Mouse (Mus musculus) thymus, postnatal 0 days (tissue): ENCODE results near the gene Fam126a. TPM values are rescaled to one million over a fixed set of nuclear protein-coding genes. Genes with fewer than 3 reads are reported as not detected.

ENCODE experiments used
- DNase-seq: peaks from one replicate; pipeline ENCODE4 v3.0.0-alpha.2; 2015; ENCODE audit warnings: low spot score
- polyA plus RNA-seq: library from polyadenylated mRNA; unstranded; fragments of >200 nt; fragmentation: Nextera tagmentation; extraction: Ambion mirVana; gene quantifications from 2 replicates; pipeline ENCODE4 v1.2.1, GENCODE M21; 2015

Fam126a gene
- polyA plus RNA-seq, 1 experiment from 2014 or later: 8.0 TPM

DNA sequence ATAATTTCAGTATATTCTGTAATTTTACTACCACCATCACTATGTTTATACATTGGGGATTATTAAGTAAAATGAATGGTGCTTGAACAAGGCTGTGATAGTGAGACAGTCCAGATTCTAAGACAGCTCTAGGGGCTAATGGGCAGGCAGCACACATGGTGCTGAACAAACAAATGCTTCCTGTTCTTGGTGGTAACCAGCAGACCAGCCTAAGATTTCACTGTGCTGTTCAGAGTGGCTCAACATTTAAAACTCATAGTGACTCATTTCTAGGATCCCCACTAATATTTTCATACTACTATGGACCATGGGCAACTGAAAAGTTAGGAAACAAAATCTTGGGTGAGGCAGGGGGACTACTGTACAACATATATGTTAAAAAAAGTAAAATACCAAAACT, 10.1 kb upstream of the Fam126a start:
- no peak for DNase-seq

DNA sequence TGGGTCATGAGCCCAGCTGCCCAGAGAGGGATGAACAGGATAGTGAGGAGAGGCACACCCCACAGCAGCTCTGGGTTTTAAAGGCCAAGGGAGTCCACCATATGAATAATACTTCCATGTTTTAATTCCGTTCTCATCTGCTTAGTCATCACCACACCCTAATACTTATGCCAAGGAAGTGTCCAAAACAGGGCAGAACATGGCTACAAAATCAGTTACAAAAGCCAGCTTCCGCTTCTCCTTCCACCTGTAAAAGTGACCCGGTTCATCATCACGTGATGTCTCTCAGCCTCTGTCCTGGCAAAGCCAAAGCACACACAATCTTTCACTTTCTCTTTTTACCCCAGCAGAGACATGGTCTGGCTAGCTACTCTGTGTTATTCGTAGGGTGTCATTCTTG, 8.9 kb upstream of the Fam126a start:
- no peak for DNase-seq

DNA sequence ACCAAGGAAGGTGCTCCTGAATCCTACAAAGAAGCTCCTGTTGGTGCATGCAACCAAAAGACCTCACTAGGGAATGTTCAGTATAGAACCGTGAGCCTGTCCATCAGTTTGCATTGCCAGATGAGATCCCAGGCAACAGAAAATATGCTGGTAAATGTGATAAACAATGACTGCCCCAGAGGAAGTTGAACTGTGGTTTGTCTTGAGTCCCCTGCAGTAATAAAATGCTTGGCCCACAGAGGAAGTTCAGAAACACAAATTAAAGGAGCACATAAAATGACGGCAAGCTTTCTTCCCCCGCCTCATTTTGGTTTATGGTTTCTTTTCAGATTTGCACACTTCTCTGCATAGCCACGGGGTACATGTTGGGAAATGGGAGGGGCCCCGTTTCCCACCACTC, 8.3 kb upstream of the Fam126a start:
- DNase-seq: no peak

DNA sequence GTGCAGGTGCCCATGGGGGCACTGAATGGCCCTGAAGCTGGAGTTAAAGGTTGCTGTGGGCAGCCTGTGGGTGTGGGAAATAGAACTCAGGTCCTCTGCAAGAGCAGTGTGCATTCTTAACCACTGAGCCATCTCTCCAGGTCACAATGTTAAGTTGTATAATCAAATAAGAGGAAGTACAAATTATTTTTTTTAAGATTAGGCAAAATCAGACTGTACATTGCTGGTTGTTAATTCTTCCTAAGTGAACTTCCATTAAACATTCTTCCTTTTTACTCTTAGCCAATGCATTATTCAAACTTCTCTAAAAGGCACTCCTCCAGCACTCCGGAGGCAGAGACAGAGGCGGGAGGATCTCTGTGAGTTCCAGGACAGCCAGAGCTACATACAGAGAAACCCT, 7.7 kb upstream of the Fam126a start:
- DNase-seq: no peak

DNA sequence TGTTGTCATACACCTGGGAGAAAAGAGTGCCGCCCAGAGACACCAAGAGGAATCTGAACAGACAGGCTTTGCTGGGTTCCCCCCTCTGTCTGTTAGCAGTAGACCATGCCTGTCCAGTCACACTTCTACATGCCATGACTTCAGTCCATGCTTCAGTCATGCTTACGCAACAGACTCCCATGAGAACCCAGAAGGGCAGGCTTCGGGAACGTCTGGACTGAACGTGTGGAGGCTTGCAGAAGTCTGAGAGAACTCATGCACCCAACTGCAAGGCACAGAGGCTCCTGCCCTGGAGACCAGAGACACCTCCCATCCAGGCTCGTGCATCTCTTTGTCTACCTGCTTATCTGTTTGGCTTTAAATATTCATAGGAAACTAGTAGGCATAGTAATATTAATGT, 6.2 kb upstream of the Fam126a start:
- no peak for DNase-seq

DNA sequence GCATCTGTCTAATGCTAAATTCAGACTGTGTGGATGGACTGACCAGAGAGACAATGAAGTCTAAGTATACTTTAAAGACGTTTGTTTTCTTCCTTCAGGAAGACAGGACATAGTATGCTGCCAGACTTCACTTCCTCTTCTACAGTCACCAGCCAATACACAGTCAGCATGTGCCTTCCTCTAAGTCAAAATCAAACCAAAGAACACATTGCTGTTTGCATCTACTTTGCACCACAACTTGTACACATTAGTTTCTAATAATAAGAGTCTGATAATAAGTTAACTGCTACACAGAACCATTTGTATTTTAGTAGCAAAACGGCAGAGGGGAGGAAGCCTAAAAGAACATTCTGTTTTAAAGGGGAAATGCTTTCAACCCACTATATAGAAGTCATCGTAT, 4.5 kb upstream of the Fam126a start:
- no peak for DNase-seq

DNA sequence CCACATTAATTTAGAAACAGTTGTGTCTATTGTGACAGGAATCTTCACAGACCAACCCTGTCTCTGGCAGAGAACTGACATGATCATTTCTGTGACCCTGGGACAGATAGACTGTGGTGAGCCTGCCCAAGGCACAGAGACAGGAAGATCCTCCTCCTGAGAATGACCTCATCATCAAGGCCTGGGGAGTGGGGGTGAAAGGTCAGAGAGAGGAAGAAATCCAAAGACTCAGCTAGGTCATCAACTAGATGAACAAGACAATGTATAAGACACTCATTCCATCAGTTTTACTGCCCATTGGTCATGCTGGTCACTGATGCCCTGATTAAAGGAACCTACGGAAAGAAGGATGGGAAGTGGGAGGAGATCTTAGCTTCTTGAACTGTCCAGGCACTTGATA, 3.6 kb upstream of the Fam126a start:
- no peak for DNase-seq

DNA sequence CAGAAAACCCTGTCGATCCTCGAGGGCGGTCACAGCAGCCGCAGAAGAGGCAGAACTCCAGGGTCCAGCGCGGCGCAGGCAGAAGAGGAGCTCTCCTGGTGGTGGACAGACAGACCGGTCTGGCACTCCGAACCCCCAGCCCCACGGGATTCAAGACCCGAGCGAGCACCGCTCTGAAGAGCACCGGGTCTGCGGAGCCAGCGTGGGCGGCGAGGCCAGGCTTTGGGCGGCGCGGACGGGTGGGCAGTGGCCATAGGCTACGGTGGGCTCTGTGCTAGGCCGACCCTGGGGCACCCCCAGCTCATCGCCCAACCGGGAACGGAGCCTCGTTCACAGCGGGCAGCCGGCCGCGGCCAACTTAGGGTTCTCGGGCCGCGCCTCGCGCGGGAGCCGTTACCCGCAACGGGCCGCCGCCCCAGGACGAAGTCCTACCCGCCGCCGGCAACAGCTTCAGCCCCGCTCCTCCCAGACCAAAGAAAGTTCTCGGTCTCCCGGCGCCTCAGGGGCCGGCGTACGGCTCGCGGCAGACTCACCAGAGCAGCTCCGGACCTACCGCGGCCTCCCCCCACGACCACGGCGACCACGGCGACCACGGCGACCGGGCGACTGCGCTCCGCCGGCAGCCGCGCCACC, 428 bp downstream of the Fam126a start:
- no peak for DNase-seq

DNA sequence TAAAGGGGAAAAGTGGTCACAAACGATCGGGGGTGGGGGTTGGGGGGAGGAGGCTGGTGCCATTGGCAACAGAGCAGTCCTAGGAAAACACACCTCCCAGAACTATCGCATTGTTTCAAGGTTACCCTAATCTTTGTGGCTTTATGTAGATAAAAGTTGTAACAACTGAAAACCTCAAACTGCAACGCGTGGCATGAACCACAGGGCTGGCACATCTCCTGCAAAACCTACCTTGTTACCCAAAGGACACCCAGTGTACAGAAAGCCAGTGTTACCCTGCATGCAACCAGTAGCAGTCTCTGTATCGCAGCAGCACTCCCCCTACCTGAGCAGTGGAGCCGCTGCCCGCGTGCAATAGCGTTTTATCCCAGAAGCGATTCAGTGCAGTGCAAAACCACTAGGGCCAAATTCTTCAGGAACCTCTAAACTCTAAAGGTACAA, 1.1 kb downstream of the Fam126a start:
- peak; percentile 82 for DNase-seq

DNA sequence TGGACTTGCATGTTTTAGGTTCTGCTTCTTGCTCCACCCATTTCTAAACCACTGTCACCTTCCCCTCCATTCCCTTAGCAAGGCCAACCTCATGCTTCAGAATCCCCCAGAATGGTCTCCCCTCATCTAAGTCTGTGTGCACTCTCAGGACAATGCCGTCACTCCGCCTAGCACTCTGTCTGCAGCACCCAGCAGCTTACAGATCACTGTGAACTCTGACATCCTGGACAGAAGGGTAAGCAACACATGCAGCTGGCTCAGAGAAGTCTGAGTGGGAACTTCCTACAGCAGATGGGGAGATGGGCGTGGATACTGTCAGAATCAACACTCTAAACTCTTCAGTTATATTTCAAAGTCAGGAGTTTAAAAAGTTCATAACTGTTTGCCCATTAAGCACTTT, 5.5 kb downstream of the Fam126a start:
- DNase-seq: no peak

DNA sequence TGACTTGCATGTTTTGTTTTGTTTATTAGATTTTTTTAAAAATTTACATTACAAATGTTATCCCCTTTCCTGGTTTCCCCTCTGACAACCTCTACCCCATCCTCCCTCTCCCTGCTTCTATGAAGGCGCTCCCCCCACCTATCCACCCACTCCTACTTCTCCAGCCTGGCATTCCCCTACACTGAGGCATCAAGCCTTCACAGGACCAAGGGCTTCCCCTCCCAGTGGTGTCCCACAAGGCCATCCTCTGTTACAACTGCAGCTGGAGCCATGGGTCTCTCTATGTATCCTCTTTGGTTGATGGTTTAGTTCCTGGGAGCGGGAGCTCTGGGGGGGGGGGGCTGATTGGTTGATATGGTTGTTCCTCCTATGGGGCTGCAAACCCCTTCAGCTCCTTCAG, 7.3 kb downstream of the Fam126a start:
- no peak for DNase-seq

DNA sequence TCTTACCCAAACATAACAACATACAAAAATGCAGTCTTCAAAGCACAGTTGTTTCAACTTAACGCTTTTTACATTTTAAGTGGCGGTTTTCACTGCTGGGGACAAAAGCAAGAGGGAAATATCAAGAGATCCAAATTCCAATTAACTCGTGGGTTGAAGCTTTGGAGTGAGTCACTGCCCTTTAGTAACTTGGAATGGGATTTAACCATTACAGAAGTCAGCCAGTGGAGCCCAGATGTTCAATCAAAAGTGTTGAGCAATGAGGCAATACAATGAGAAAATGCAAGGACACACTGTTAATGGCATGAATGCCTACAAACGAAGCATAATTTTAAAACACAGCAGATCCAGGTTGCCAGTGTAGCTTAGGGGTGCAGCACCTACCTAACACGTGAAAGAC, 8.8 kb downstream of the Fam126a start:
- no peak for DNase-seq

DNA sequence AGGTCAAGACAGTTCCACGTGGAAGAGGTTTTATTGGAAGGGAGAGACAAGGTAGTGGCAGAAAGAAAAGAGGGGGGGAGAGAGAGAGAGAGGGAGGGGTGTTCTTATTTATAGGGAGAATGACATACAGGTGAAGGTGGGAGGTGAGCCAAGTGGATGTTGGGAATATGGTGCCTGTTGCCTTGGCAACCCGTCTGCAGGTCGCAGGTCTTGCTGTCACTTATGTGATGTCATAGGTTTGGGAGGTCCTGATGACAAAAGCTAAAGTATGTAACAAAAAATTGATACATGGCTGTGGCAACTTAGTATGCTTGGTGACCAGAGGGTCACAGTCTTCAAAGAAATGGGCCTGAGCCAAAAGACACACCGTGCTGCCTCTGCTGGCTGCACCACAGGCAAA, 10.1 kb downstream of the Fam126a start:
- no peak for DNase-seq

DNA sequence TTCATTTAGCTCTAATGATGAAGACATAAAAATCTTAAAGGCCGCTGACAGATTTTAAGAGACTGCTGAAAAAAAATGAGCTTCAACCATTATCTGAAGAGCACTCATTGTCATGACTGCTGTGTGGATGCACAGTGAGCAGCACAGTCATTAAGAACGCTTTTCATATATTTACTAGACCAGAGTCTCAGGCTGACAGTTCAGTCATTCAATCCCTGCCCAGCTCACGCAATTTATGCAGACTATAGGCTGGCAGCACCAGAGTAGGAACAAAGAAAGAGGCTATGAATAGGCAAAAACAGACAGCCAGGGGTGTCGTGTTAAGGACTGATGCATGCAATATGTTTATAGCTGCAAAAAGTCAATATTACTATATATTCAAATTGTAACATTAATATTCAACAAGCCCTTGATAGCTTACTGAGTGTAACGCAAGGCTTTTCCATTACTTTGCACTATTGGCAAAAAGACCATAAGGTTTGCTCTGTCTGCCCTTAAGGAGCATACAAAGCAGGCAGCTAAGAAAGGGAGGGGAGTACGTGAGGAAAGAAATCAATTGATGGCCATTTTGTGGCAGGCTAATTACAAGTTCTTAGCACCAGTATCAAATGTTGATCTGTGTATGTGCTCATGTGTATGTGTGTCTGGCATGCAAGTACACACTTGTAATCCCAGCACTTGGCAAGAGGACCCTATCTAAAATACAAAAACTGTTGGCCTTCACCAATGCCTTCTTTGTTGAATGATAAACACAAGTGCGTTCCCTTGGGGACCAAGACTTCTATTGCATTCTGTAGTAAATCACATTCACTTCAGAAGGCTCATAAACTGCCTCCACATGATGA, 10.9 kb downstream of the Fam126a start:
- DNase-seq: no peak

DNA sequence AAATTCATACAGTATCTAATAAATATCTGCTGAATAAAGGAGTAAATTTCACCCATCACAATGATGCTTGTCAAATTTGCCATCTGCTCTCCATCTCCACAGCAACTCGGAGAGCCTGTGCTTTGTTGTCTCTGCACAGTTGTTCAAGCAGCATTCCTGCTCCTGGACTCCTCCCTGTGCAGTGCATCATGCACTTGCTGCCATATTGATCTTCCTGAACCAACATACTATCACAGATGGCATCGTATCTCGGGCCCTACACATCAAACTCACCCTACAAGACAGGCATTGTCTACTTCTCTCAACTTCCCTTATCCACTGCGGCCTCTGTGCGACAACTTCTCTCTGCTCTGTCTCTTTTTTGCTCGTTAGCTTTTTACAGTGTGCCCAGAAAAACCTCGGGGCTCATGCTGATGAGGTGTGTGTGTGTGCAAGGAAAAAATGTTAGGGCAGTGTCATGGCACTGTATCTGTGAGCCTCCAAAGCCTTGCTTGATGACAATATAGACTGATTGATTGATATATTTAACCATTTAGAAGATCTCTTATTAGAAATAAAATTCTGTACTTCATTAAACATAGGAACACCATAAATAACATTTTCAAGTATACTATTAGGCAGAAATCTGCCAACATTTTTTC, 11.7 kb downstream of the Fam126a start:
- DNase-seq: no peak

DNA sequence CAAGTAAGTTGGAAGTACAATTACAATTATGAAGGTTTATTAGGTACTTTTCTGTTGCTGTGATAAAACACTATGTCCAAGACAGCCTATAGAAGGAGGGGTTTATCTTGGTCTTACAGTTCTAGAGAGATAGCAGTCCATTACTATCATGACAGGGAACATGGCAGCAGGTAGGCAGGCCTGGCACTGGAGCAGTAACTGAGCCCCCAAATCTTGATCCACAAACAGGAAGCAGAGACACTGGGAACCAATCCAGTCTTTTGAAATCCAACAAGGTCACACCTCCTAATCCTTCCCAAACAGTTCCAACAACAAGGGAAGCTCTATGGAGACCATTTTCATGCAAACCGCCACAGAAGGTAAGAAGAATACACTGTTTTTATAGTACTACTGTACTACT, 13.6 kb downstream of the Fam126a start:
- no peak for DNase-seq

DNA sequence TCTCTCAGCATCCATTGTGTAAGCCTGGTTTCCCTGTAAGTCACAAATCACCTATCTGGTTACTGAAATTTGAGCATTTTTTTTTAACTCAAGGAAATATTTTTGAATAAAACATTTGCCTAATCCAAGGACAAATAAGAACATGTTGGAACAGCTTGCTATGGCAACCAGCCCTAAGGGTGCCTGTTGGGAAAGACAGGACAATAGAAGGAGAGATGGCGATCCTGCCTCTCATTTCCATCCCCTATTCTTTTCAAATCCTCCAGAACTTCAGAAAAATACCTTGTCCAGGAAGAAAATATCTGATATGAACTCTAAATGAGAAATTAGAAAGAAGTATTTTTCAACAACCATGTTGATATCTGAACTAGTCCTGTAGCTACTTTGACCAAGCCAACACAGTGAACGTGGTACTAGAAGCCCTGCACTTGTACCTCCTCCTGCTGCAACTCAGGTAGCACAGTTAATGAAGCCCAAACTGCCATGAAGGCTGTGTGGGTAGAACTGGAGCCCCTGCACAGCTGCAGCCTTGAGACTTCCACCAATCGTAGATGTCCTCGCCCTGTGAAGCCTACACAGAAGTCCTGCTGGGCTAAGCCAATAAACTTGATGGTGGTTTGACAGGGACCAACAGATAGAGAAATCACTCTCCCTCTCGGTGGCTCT, 17.0 kb downstream of the Fam126a start:
- DNase-seq: no peak

DNA sequence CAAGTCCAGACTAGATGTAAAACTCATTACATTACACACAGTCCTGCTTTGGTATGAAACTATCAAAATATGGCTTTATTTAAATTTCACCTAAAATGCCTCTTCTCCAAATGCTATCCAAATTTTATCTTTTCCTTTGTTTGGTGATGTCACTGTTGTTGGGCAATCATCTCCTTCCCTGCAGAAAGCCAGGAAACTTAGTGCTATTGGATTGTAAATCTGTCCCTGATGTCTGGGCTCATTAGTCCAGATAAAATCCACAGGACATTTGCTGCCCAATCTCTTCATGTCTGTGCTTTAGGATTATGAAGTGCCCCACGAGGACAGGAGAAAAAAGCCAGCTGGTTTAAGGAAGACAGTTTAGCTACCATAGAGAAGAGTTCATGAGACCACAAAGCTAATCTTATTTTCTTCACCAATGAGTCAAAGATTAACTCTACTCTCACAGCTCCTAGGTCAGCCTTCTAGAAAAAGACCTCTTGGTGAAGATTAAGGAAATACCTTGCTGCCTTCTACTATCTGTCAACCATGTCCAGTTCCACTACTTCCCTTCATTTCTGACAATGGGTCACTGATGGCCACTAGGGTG, 31.3 kb downstream of the Fam126a start:
- DNase-seq: no peak

DNA sequence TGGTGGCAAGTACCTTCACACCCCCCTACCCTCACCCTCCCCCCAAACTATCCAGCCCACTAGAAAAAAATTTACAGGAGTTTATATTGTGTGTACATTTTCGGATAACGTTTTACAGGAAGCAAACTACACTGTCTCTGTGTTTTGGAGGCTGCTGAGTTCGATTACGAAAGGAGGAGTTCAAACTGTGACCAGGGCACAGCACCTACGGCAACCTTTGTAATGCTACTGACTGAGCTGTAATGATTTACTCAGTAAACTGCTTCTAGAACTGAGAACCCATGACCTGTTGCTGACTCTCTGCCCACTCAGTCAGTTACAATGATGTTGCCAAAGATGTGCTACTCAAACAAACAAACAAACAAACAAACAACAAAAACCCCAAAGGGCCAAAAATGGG, 34.5 kb downstream of the Fam126a start:
- DNase-seq: no peak

DNA sequence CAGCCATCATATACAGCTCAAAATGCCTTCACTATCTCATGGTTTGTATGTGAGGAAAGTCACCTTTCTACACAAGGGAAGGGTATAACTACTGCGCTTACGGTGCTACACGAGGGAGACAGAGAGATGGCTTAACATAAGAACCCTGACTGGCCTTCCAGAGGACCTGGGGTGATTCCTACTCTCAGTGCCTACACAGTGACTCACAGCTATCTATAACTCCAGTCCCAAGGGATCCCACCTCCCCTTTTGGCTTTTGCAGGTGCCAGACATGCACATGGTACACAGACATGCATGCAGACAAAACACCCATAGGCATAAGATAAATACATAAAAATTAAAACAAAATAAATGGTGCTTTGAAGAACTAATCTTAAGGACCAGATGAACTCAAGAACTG, 35.6 kb downstream of the Fam126a start:
- no peak for DNase-seq

DNA sequence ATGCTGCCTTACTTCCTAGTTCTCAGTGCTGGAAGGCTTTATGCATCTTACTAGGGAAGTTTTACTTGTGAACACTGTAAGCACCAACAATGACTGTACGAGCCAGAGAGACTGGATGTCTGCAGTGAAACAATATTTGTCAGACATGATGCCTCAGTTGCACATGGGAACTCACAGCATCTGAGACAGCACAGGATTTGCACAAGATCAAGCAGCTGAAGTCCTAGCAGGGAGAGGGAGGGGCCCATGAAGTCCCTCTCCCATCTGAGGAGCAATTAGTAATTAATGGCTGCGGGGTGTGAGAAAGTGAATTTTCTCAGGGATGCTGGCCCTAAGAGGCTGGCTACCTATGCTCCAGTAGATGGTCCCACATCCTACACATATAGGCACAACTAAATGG, 36.3 kb downstream of the Fam126a start:
- DNase-seq: no peak

DNA sequence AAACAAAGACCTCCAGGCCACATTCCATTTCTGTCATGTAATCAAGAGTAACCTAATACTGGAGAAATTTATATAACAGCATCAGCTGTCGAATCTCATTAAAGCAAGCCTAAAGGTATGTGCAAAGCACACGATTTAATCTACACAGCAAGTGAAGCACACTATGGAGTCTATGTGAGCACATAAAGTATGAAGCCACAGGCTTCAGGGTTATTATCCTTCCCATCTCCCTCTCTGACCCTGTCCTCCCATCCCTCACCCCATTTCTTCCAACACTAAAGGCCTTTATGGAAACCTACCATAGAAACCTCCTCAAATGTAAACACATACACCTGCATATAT, 37.0 kb downstream of the Fam126a start:
- DNase-seq: no peak
